Mouse (Mus musculus): ENCODE data around the gene Col4a3bp. TPM values are rescaled to one million over a fixed set of nuclear protein-coding genes. Genes with fewer than 3 reads are reported as not detected.

Col4a3bp gene
- polyA plus RNA-seq, 1 experiment: 24.2 TPM

DNA sequence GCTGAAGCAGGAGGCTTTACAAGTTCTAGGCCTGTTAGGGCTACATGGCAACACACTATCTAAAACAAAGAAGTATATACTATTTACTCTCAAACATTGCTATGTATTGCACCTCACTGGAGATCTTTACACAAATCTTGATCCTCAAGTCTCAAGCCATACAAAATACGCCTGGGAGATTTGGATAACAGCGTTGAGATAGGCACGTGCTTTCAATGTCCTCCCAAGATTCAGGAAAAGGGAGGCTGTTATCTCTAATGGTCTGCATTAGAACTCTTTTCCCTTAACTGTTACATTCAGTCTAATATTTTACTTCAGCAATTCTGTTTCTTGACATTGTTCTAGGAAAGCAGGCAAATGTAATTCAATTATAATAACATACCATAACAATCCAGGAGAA lies 15.4 kb upstream of the Col4a3bp start:
- WGBS: 98% methylated on average over 3 of the region's 3 CpGs
- TF ChIP-seq POLR2A (IDR thresholded peaks at IDR 0.05; ENCODE audit: control insufficient read depth, extremely low read depth, insufficient read depth, low read length, poor library complexity): no peak
- H3K4me3 ChIP-seq (ENCODE audit: control insufficient read depth, insufficient read depth, low read length): no peak overlapping the region
- no peaks in the 10 kb centered on the region for H3K4me1 ChIP-seq (replicated peaks; ENCODE audit: control insufficient read depth, insufficient read depth, low read length)
- H3K27ac ChIP-seq (ENCODE audit: control insufficient read depth, insufficient read depth, low read length): no peak overlapping the region
- H3K27me3 ChIP-seq (ENCODE audit: control insufficient read depth, insufficient read depth, low read length): no peaks in the 10 kb centered on the region
- no peaks in the 10 kb centered on the region for H3K36me3 ChIP-seq (ENCODE audit: control insufficient read depth, insufficient read depth, low read length)
- DNase-seq: no peak

GRCm38 (mm10) chr13:96527856-96528255 lies 14.6 kb upstream of the Col4a3bp start:
- Histone ChIP-seq H3K4me3 (ENCODE audit: control insufficient read depth, insufficient read depth, low read length) (no peak overlapping the region), H3K36me3 (ENCODE audit: control insufficient read depth, insufficient read depth, low read length) (no peaks in the 10 kb centered on the region), H3K4me1 (replicated peaks; ENCODE audit: control insufficient read depth, insufficient read depth, low read length) (no peaks in the 10 kb centered on the region), H3K27ac (ENCODE audit: control insufficient read depth, insufficient read depth, low read length) (no peak overlapping the region), H3K27me3 (ENCODE audit: control insufficient read depth, insufficient read depth, low read length) (no peaks in the 10 kb centered on the region)
- DNase-seq: no peak
- 90% methylated on average over 11 of the region's 11 CpGs for WGBS
- TF ChIP-seq CTCF (IDR thresholded peaks at IDR 0.05; ENCODE audit: borderline replicate concordance, control insufficient read depth, extremely low read depth, insufficient read depth, low read length, poor library complexity) (no peak), POLR2A (IDR thresholded peaks at IDR 0.05; ENCODE audit: control insufficient read depth, extremely low read depth, insufficient read depth, low read length, poor library complexity) (no peak)

GRCm38 (mm10) chr13:96528776-96529175 lies 13.6 kb upstream of the Col4a3bp start:
- Histone ChIP-seq H3K36me3 (ENCODE audit: control insufficient read depth, insufficient read depth, low read length) (no peaks in the 10 kb centered on the region), H3K27me3 (ENCODE audit: control insufficient read depth, insufficient read depth, low read length) (no peaks in the 10 kb centered on the region), H3K4me3 (ENCODE audit: control insufficient read depth, insufficient read depth, low read length) (no peak overlapping the region), H3K4me1 (replicated peaks; ENCODE audit: control insufficient read depth, insufficient read depth, low read length) (no peaks in the 10 kb centered on the region), H3K27ac (ENCODE audit: control insufficient read depth, insufficient read depth, low read length) (no peak overlapping the region)
- TF ChIP-seq CTCF (IDR thresholded peaks at IDR 0.05; ENCODE audit: borderline replicate concordance, control insufficient read depth, extremely low read depth, insufficient read depth, low read length, poor library complexity) (no peak), POLR2A (IDR thresholded peaks at IDR 0.05; ENCODE audit: control insufficient read depth, extremely low read depth, insufficient read depth, low read length, poor library complexity) (no peak)
- WGBS: 84% methylated on average over 3 of the region's 3 CpGs
- no peak for DNase-seq

- no peaks in the 10 kb centered on the region for H3K27me3 ChIP-seq (ENCODE audit: control insufficient read depth, insufficient read depth, low read length)
- H3K4me3 ChIP-seq (ENCODE audit: control insufficient read depth, insufficient read depth, low read length): no peak overlapping the region
- no peaks in the 10 kb centered on the region for H3K36me3 ChIP-seq (ENCODE audit: control insufficient read depth, insufficient read depth, low read length)
- no peak for TF ChIP-seq CTCF (IDR thresholded peaks at IDR 0.05; ENCODE audit: borderline replicate concordance, control insufficient read depth, extremely low read depth, insufficient read depth, low read length, poor library complexity)
- TF ChIP-seq POLR2A (IDR thresholded peaks at IDR 0.05; ENCODE audit: control insufficient read depth, extremely low read depth, insufficient read depth, low read length, poor library complexity): no peak
- DNase-seq: no peak
- WGBS: 74% methylated on average over 3 of the region's 3 CpGs
- H3K27ac ChIP-seq (ENCODE audit: control insufficient read depth, insufficient read depth, low read length): no peak overlapping the region
- H3K4me1 ChIP-seq (replicated peaks; ENCODE audit: control insufficient read depth, insufficient read depth, low read length): no peaks in the 10 kb centered on the region
Observed at GRCm38 (mm10) chr13:96529542-96529941, 12.9 kb upstream of the Col4a3bp start.

DNA sequence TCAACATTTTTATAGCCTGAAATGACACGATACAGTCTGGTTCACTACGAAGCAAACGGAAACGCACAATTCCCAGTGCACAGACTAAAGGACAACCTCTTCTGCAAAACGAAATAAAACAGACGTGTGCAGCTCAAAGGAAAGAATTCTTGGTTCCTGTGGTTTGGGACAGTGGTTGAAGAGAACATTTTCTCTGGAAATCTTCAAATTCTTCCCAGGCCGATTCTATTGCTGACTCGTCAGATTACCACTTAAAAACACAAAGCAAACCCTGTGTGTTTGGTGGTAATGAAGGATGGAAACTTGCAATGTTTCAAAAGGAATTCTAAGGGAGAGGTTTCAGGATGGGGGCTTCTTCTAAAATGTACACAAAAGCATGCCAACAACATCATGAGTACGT lies 12.4 kb upstream of the Col4a3bp start:
- no peak for TF ChIP-seq CTCF (IDR thresholded peaks at IDR 0.05; ENCODE audit: borderline replicate concordance, control insufficient read depth, extremely low read depth, insufficient read depth, low read length, poor library complexity)
- no peak for TF ChIP-seq POLR2A (IDR thresholded peaks at IDR 0.05; ENCODE audit: control insufficient read depth, extremely low read depth, insufficient read depth, low read length, poor library complexity)
- no peaks in the 10 kb centered on the region for H3K4me1 ChIP-seq (replicated peaks; ENCODE audit: control insufficient read depth, insufficient read depth, low read length)
- 94% methylated on average over 9 of the region's 9 CpGs for WGBS
- no peaks in the 10 kb centered on the region for H3K36me3 ChIP-seq (ENCODE audit: control insufficient read depth, insufficient read depth, low read length)
- DNase-seq: no peak
- H3K27ac ChIP-seq (ENCODE audit: control insufficient read depth, insufficient read depth, low read length): no peak overlapping the region
- H3K27me3 ChIP-seq (ENCODE audit: control insufficient read depth, insufficient read depth, low read length): no peaks in the 10 kb centered on the region
- H3K4me3 ChIP-seq (ENCODE audit: control insufficient read depth, insufficient read depth, low read length): no peak overlapping the region

DNA sequence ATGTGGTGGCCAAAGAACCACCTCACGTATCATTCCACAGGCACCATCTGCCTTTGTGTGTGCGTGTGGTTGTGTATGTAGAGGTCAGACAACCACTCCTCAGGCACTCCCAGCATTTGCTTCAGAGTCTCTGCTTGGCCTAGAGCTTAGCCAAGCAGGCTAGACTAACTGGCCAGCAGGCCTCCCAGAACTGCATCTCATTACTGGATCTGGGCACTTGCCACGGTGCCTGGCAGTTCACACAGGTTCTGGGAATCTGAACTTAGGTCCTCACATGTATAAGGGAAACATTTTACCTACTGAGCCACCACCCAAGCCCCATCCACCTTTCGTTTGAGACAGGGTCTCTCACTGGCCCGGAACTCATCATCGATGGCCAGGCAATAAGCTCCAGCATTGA lies 10.2 kb upstream of the Col4a3bp start:
- H3K27ac ChIP-seq (ENCODE audit: control insufficient read depth, insufficient read depth, low read length): no peak overlapping the region
- H3K27me3 ChIP-seq (ENCODE audit: control insufficient read depth, insufficient read depth, low read length): no peaks in the 10 kb centered on the region
- no peak for TF ChIP-seq POLR2A (IDR thresholded peaks at IDR 0.05; ENCODE audit: control insufficient read depth, extremely low read depth, insufficient read depth, low read length, poor library complexity)
- 98% methylated on average over 6 of the region's 6 CpGs for WGBS
- no peaks in the 10 kb centered on the region for H3K36me3 ChIP-seq (ENCODE audit: control insufficient read depth, insufficient read depth, low read length)
- H3K4me3 ChIP-seq (ENCODE audit: control insufficient read depth, insufficient read depth, low read length): no peak overlapping the region
- DNase-seq: no peak
- H3K4me1 ChIP-seq (replicated peaks; ENCODE audit: control insufficient read depth, insufficient read depth, low read length): no peaks in the 10 kb centered on the region

DNA sequence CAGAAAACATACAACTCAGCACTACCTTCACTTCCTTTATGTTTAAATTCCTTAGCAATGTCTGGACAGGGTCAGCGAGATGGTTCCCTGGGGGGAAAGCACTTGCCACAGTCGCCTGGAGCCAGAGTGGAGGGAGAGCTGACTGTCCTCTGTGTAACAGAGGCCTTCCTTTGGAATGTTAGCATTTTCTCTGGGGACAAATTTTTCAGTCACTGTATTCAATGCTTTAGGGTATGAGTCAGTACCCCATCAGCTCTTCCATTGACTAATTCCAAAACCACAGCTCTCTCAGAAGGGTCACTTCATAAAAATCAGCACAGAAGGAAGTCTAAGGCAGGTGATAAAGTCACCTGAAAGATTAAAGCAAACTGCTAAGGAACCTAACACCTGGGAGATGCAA lies 8.7 kb upstream of the Col4a3bp start:
- TF ChIP-seq POLR2A (IDR thresholded peaks at IDR 0.05; ENCODE audit: control insufficient read depth, extremely low read depth, insufficient read depth, low read length, poor library complexity) (no peak), CTCF (IDR thresholded peaks at IDR 0.05; ENCODE audit: borderline replicate concordance, control insufficient read depth, extremely low read depth, insufficient read depth, low read length, poor library complexity) (no peak)
- 90% methylated on average over 2 of the region's 2 CpGs for WGBS
- Histone ChIP-seq H3K36me3 (ENCODE audit: control insufficient read depth, insufficient read depth, low read length) (no peaks in the 10 kb centered on the region), H3K27ac (ENCODE audit: control insufficient read depth, insufficient read depth, low read length) (no peak overlapping the region), H3K27me3 (ENCODE audit: control insufficient read depth, insufficient read depth, low read length) (no peaks in the 10 kb centered on the region), H3K4me3 (ENCODE audit: control insufficient read depth, insufficient read depth, low read length) (no peak overlapping the region), H3K4me1 (replicated peaks; ENCODE audit: control insufficient read depth, insufficient read depth, low read length) (no peaks in the 10 kb centered on the region)
- no peak for DNase-seq
